Mouse (Mus musculus) adrenal gland, postnatal 4 days (tissue): Measurements from ENCODE around the gene Snhg11. TPM values are rescaled to one million over a fixed set of nuclear protein-coding genes. Genes with fewer than 3 reads are reported as not detected.
A peak's percentile ranks its signal among the peaks of the same experiment; 100 is the strongest.

ENCODE experiments used
- DNase-seq, 2 experiments: peaks; one replicate each; pipeline ENCODE4 v3.0.0; 2021 to 2022; ENCODE audit warnings: low spot score in 2 of 2, mixed read lengths in 2 of 2
- long read RNA-seq, 2 experiments: library from polyadenylated mRNA; stranded (forward); transcript quantifications; one replicate each; pipeline ENCODE4 v2.0.0; 2021
- total RNA-seq, 2 experiments: library from RNA; stranded (reverse); gene quantifications; 2 replicates each; pipeline ENCODE4 v1.2.3; 2021

Snhg11 gene
- total RNA-seq = 10 to 100 TPM in 1 of 2 experiments, 1 to 10 TPM in 1; 8.4 to 14.9 TPM
- long read RNA-seq, experiment 1, partial matches to known transcripts = 0 of 1 reads
- long read RNA-seq, experiment 1, other reads (novel, unspliced or antisense) = 1 of 1 reads
- long read RNA-seq, experiment 2, full-length matches to known transcripts = 5 of 9 reads
- long read RNA-seq, experiment 2, partial matches to known transcripts = 1 of 9 reads
- long read RNA-seq, experiment 2, other reads (novel, unspliced or antisense) = 3 of 9 reads

- no peak for DNase-seq
These were observed at the start of gene Snhg11 for GRCm38 (mm10) chr2:158375443-158376122. TSS of gene Snhg11 (plus strand) at chr2:158375638.

- DNase-seq = no peak
These were observed 41.1 kb upstream of the Snhg11 start for GRCm38 (mm10) chr2:158334356-158334755.

GRCm38 (mm10) chr2:158337698-158338097 is 37.7 kb upstream of the Snhg11 start:
- no peak for DNase-seq

- no peak for DNase-seq
These were observed 35.4 kb upstream of the Snhg11 start for GRCm38 (mm10) chr2:158339948-158340564.

GRCm38 (mm10) chr2:158341324-158341723 is 34.1 kb upstream of the Snhg11 start:
- no peak for DNase-seq

GRCm38 (mm10) chr2:158343495-158343894 is 31.9 kb upstream of the Snhg11 start:
- DNase-seq = no peak

GRCm38 (mm10) chr2:158346467-158346866 is 29.0 kb upstream of the Snhg11 start:
- no peak for DNase-seq

- peak; percentile 23 to 29 for DNase-seq
These were observed 27.6 kb upstream of the Snhg11 start for GRCm38 (mm10) chr2:158347868-158348267.

- DNase-seq = no peak
These were observed 22.5 kb upstream of the Snhg11 start for GRCm38 (mm10) chr2:158352801-158353520.

GRCm38 (mm10) chr2:158354348-158355114 is 20.9 kb upstream of the Snhg11 start:
- no peak for DNase-seq

- no peak for DNase-seq
These were observed 20.2 kb upstream of the Snhg11 start for GRCm38 (mm10) chr2:158355238-158355637.

GRCm38 (mm10) chr2:158356121-158356520 is 19.3 kb upstream of the Snhg11 start:
- no peak for DNase-seq

- no peak for DNase-seq
These were observed 15.4 kb upstream of the Snhg11 start for GRCm38 (mm10) chr2:158359757-158360620.

- DNase-seq = peak; percentile 58 to 75
These were observed 14.4 kb upstream of the Snhg11 start for GRCm38 (mm10) chr2:158360873-158361677.

- DNase-seq = no peak
These were observed 13.6 kb upstream of the Snhg11 start for GRCm38 (mm10) chr2:158361678-158362320.

GRCm38 (mm10) chr2:158364175-158364574 is 11.3 kb upstream of the Snhg11 start:
- no peak for DNase-seq

- DNase-seq = no peak
These were observed 10.2 kb upstream of the Snhg11 start for GRCm38 (mm10) chr2:158365099-158365850.

- no peak for DNase-seq
These were observed 7.8 kb upstream of the Snhg11 start for GRCm38 (mm10) chr2:158367654-158368053.
